Mouse (Mus musculus) monocyte, adult 5-6 weeks (primary cell): Measurements from ENCODE around the gene 2510009E07Rik. TPM values are rescaled to one million over a fixed set of nuclear protein-coding genes. Genes with fewer than 3 reads are reported as not detected.

ENCODE experiments used
- ATAC-seq: fragments of 153-309, 156-312 bp; replicated peaks from 2 replicates; pipeline ENCODE4 v1.8.0; 2017; ENCODE audit warnings: mild to moderate bottlenecking; ENCODE audit not compliant: low TSS enrichment, insufficient number of reproducible peaks, severe bottlenecking, poor library complexity, low FRiP score
- total RNA-seq: library from RNA; stranded (forward); fragments of 200-1000, 200-491, 200-594 nt; gene quantifications from 3 replicates; pipeline ENCODE4 v1.2.3, GENCODE M21; 2017

The 2510009E07Rik gene
- total RNA-seq, 1 experiment from 2014 or later = 0.95 TPM

DNA sequence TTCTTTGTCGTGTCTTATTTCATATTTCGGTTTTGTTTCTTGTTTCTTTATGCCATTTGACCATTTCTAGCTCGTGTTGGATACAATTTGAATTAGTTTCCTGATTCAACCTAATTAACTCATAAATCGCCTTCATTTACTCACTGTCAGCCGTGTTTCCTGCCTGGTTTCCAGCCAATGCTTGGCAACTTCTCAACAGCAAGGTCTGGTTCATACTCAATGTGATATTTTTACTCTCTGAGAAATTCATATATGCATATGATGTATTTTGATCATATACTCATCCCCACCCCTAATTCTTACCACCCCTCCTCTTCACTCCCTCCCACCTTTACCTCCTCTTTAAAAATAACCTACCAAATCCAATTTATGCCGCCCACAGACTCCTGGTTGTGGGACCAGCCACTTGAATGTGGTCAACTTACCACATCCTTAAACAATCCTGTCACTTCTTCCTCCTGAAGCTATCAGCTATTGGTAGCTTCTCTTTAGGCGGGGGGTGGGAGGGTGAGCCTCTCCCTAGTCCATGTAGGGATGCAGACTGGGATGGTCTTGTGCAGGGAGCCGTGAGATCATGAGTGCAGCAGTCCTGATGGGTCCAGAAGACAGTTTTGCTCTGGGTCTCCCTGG, 87.3 kb downstream of the 2510009E07Rik start:
- ATAC-seq = no peak

DNA sequence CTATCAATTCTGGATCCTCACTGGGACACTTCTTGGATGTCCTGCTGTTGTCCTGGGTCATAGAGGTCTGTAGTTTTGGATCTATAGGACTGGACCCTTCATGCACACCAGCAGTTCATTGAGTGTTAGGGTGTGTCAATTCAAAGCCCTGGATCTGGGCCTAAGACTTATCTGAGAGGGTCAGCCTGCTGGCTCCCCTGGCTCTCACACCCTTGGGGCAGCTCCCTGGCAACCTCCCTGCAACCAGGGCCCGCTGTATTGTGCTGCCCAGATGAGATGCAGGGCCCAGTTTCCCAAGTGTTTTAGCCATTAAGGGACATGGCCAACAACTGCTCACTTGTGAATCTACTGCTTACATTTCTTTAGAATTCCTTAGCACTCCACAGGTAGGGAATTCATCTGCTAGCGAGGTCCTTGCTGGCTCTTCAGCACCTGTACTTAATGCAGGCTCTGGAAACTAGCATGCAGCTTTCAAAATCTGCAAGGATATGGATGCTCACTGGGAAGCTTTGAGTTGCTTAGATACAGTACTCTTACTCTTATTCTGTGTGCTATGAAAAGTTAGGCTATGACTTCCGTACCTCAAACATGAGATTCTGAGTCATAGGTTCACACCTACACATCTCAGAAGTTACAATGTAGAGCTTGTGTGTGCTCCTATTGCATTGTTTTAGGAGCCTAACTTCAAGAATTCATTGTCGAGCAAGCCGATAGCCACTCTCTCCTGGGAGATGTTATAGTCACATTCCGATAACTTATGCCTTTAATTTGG, 88.0 kb downstream of the 2510009E07Rik start:
- ATAC-seq = no peak

DNA sequence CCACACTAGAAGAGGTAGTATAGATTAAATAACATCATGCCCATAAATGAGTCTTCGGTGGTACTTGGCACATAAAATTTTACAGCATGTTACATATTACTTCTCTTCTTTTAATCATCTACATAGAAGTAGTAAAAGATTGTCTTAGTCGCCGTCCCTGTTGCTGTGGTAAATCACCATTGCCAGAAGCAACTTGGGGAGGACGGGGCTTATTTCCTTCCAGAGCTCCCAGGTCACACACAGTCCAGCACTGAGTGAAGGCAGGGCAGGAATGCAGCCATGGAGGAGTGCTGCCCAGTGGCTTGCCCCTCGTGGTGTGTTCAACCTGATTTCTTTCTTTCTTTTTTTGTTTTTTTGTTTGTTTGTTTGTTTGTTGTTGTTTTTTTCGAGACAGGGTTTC, 90.1 kb downstream of the 2510009E07Rik start:
- no peak for ATAC-seq

Other genes starting within 250 kb of the 2510009E07Rik start
- gene Ehhadh, start 93.1 kb upstream of the 2510009E07Rik start, total RNA-seq = 1.8 to 3.1 TPM (median 2.7 TPM) in 3 replicates
- gene Map3k13, start 99.7 kb upstream of the 2510009E07Rik start, total RNA-seq = 0.11 to 0.29 TPM in 2 of 3 replicates, not detected in the other